Mouse (Mus musculus): ENCODE results near the gene Pde9a. TPM values are rescaled to one million over a fixed set of nuclear protein-coding genes. Genes with fewer than 3 reads are reported as not detected.

Pde9a gene
- polyA plus RNA-seq, 1 experiment from 2014 or later: 61.0 TPM

DNA sequence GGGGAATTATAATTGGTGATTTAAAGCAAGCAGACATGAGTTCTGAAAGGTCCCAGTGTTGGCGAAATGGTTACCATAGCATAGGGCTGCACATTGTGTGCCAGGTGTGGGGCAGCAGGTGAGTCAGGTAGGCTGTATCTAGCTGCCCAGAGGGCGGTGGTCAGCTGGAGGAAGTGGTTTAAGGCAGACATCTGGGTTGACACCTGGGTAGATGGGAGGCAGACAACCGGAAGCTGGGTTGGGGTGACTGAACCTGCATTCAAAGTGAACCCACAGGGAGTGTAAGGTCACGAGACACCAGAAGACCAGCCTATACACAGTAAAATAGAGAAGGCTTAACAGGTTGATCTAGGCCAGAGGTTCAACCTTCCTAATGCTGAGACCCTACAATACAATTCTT lies 54.0 kb downstream of the Pde9a start:
- no peak overlapping the region for H3K9ac ChIP-seq (ENCODE audit: low read length)
- no peaks in the 10 kb centered on the region for H3K27me3 ChIP-seq (replicated peaks; ENCODE audit: control insufficient read depth, insufficient read depth, low read length)
- 87% methylated on average over 4 of the region's 4 CpGs for WGBS
- no peak overlapping the region for H3K4me3 ChIP-seq (ENCODE audit: low read depth, low read length)
- ATAC-seq (replicated peaks; ENCODE audit: low FRiP score, low TSS enrichment, low read depth) (no peak), DNase-seq (ENCODE audit: low spot score) (no peak)
- no peak overlapping the region for H3K27ac ChIP-seq (ENCODE audit: low read depth)
- H3K4me2 ChIP-seq (ENCODE audit: low read length): no peak overlapping the region
- peaks cover 14% of the 10 kb centered on the region; the same call in 1 of the 2 replicates for H3K36me3 ChIP-seq (ENCODE audit: control insufficient read depth, insufficient read depth, low read length)
- H3K9me3 ChIP-seq (ENCODE audit: control insufficient read depth, low read length): peaks cover 3% of the 10 kb centered on the region; the same call in 1 of the 2 replicates
- H3K4me1 ChIP-seq (replicated peaks; ENCODE audit: control insufficient read depth, insufficient read depth, low read length): peaks cover 27% of the 10 kb centered on the region

DNA sequence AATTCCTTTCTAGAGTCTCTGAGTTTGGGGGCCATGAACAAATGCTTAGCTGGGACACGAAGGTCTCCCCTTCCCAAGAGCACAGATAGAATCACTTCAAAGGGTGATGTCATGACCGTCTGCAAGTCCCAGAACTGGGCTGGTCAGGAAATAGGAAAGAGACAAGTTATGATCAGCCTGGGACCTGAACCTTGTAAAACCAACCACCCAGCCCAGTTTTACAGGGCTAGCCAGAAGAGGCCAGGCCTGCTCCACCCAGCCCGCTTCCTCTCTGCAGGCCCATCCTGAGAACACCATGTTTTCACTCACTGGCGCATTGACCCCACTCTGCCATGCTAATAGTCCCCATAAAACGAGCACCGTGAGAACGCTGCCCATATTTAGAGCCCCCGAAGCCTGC lies 56.5 kb downstream of the Pde9a start:
- Histone ChIP-seq H3K36me3 (ENCODE audit: control insufficient read depth, insufficient read depth, low read length) (peaks cover 19% of the 10 kb centered on the region), H3K27ac (ENCODE audit: low read depth) (no peak overlapping the region), H3K27me3 (replicated peaks; ENCODE audit: control insufficient read depth, insufficient read depth, low read length) (no peaks in the 10 kb centered on the region), H3K9me3 (ENCODE audit: control insufficient read depth, low read length) (peaks cover 3% of the 10 kb centered on the region; the same call in 1 of the 2 replicates), H3K4me2 (ENCODE audit: low read length) (no peak overlapping the region), H3K4me1 (replicated peaks; ENCODE audit: control insufficient read depth, insufficient read depth, low read length) (peaks cover 33% of the 10 kb centered on the region), H3K4me3 (ENCODE audit: low read depth, low read length) (no peak overlapping the region), H3K9ac (ENCODE audit: low read length) (no peak overlapping the region)
- ATAC-seq (replicated peaks; ENCODE audit: low FRiP score, low TSS enrichment, low read depth): no peak
- WGBS: 42% methylated on average over 8 of the region's 8 CpGs
- no peak for DNase-seq (ENCODE audit: low spot score)

DNA sequence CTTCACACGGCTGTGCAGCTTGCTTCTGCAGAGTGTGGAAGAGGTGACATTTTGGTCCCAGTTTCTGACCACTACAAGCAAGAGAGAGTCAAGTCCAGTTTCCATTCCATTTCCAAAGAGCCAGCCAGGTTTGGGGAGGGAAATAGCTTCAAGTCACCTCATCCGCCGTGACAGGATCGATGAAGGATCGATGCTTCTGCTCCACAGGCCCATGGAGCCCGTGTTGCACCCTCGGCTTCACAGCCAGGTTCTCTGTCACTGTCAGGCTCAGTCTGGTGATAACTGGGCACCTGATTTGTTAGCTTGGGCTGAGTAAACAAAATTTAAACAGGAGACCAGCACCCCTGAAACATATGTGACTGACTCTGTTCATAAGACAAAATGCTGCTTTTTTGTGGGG lies 58.2 kb downstream of the Pde9a start:
- Histone ChIP-seq H3K9ac (ENCODE audit: low read length) (no peak overlapping the region), H3K27ac (ENCODE audit: low read depth) (no peak overlapping the region; the same call in 1 of the 2 replicates), H3K4me3 (ENCODE audit: low read depth, low read length) (no peak overlapping the region), H3K4me1 (replicated peaks; ENCODE audit: control insufficient read depth, insufficient read depth, low read length) (peaks cover 33% of the 10 kb centered on the region), H3K36me3 (ENCODE audit: control insufficient read depth, insufficient read depth, low read length) (peaks cover 30% of the 10 kb centered on the region), H3K9me3 (ENCODE audit: control insufficient read depth, low read length) (peaks cover 3% of the 10 kb centered on the region; the same call in 1 of the 2 replicates), H3K4me2 (ENCODE audit: low read length) (no peak overlapping the region), H3K27me3 (replicated peaks; ENCODE audit: control insufficient read depth, insufficient read depth, low read length) (no peaks in the 10 kb centered on the region)
- no peak for DNase-seq (ENCODE audit: low spot score)
- WGBS: 52% methylated on average over 7 of the region's 7 CpGs
- no peak for ATAC-seq (replicated peaks; ENCODE audit: low FRiP score, low TSS enrichment, low read depth)

DNA sequence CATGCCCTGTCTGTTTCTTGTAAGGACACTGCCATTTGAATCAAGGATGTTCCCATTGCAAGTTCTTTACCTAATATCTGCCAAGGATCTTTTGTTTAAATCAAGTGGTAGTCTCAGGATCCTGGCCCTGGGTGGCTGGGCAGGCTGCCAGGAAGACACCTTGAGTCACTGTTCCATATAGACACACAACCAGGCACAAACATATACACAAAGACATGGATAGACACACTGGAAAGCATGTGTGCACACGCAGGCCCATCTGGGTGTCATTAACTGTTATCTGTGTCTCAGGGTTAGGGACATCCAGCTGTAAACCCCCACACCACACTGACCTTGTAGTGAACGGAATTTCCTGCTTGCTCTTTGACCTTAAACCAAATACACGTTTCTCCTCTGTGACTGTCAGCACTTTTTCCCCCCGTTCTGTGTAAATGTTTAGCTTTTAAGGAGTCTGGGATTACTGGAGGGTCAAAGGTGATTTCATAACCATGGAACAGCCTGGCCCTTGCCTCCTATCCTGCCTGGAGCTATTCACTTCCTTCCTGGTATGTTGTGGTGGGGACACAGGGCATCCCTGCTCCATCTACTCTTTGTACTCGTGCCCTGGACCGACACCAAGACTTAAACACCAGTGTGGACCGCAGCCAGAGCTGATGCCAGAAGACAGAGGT lies 59.2 kb downstream of the Pde9a start:
- peak overlapping the region; percentile 51 for H3K27ac ChIP-seq (ENCODE audit: low read depth)
- ATAC-seq (replicated peaks; ENCODE audit: low FRiP score, low TSS enrichment, low read depth) (peak; percentile 48; the same call in 1 of the 2 replicates), DNase-seq (ENCODE audit: low spot score) (no peak)
- 14% methylated on average over 7 of the region's 7 CpGs for whole genome bisulfite sequencing
- no peaks in the 10 kb centered on the region for H3K27me3 ChIP-seq (replicated peaks; ENCODE audit: control insufficient read depth, insufficient read depth, low read length)
- peaks cover 31% of the 10 kb centered on the region for H3K36me3 ChIP-seq (ENCODE audit: control insufficient read depth, insufficient read depth, low read length)
- H3K4me2 ChIP-seq (ENCODE audit: low read length): no peak overlapping the region
- no peak overlapping the region for H3K4me3 ChIP-seq (ENCODE audit: low read depth, low read length)
- peaks cover 36% of the 10 kb centered on the region for H3K4me1 ChIP-seq (replicated peaks; ENCODE audit: control insufficient read depth, insufficient read depth, low read length)
- H3K9ac ChIP-seq (ENCODE audit: low read length): no peak overlapping the region
- peaks cover 3% of the 10 kb centered on the region; the same call in 1 of the 2 replicates for H3K9me3 ChIP-seq (ENCODE audit: control insufficient read depth, low read length)

DNA sequence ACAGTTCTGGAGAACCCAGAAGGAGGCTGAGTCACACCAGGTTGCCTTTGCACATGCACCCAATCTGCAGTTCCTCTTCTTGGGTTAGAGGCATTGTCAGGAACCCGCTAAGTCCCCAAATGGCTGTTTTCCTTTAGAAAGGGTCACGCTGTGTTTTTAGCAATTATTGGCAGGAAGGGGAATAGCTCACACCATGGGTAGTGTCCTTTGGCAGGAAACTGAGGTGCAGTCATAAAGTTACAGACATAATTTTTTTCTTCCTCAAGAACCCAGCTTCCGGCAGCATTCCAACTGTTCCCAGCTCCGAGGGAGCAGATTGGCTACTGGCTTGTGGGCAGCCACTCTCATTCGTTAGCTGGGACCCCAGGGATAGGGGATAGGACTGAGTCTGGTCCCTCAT lies 61.8 kb downstream of the Pde9a start:
- WGBS: 81% methylated on average over 5 of the region's 5 CpGs
- ATAC-seq (replicated peaks; ENCODE audit: low FRiP score, low TSS enrichment, low read depth) (no peak), DNase-seq (ENCODE audit: low spot score) (no peak)
- Histone ChIP-seq H3K4me1 (replicated peaks; ENCODE audit: control insufficient read depth, insufficient read depth, low read length) (peaks cover 47% of the 10 kb centered on the region), H3K27ac (ENCODE audit: low read depth) (no peak overlapping the region), H3K4me3 (ENCODE audit: low read depth, low read length) (no peak overlapping the region), H3K36me3 (ENCODE audit: control insufficient read depth, insufficient read depth, low read length) (peaks cover 31% of the 10 kb centered on the region), H3K9me3 (ENCODE audit: control insufficient read depth, low read length) (no peaks in the 10 kb centered on the region), H3K4me2 (ENCODE audit: low read length) (no peak overlapping the region), H3K9ac (ENCODE audit: low read length) (no peak overlapping the region), H3K27me3 (replicated peaks; ENCODE audit: control insufficient read depth, insufficient read depth, low read length) (no peaks in the 10 kb centered on the region)

DNA sequence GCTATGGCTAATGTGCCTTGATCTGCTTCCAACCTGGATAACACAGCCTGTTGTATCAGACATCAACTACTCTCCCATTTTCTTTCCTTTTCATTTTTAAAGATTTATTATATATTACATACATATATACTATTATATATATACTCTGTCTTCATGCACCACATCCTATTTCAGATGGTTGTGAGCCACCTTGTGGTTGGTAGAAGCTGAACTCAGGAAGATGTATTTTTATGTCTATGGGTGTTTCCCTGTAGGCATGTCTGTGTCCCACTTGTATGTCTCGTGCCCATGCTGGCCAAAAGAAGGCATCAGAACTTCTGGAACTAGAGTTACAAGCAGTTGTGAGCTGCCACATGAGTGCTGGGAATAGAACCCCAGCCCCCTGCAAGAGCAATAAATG lies 62.5 kb downstream of the Pde9a start:
- 78% methylated on average over 1 of the region's 1 CpGs for WGBS
- no peak overlapping the region for H3K4me3 ChIP-seq (ENCODE audit: low read depth, low read length)
- ATAC-seq (replicated peaks; ENCODE audit: low FRiP score, low TSS enrichment, low read depth): no peak

DNA sequence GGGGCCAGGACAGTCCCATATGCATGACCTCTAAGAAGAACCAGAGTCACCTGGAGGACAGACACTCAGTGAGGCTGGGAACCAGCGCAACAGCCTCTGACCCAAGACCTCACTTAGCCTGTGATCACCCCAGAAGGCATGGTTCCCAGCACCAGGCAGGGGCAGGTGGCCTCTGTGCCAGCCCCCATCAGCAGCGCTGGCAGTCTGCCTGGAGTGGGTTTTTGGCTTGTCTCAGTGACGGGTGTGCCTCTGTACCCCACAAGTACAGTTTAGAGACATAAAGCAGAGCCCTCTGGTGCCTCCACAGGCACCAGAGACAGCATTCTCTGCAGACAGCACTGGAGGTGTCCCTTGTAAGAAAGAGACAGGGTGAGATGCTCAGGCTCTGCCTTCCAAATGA lies 64.2 kb downstream of the Pde9a start:
- 44% methylated on average over 3 of the region's 3 CpGs for whole genome bisulfite sequencing
- peaks cover 28% of the 10 kb centered on the region for H3K36me3 ChIP-seq (ENCODE audit: control insufficient read depth, insufficient read depth, low read length)

More for the DNA sequence above, 62.5 kb downstream of the Pde9a start:
- H3K9ac ChIP-seq (ENCODE audit: low read length): no peak overlapping the region
- DNase-seq (ENCODE audit: low spot score): no peak
- H3K27ac ChIP-seq (ENCODE audit: low read depth): no peak overlapping the region
- H3K27me3 ChIP-seq (replicated peaks; ENCODE audit: control insufficient read depth, insufficient read depth, low read length): no peaks in the 10 kb centered on the region
- H3K36me3 ChIP-seq (ENCODE audit: control insufficient read depth, insufficient read depth, low read length): peaks cover 31% of the 10 kb centered on the region
- no peaks in the 10 kb centered on the region for H3K9me3 ChIP-seq (ENCODE audit: control insufficient read depth, low read length)
- peaks cover 46% of the 10 kb centered on the region for H3K4me1 ChIP-seq (replicated peaks; ENCODE audit: control insufficient read depth, insufficient read depth, low read length)
- no peak overlapping the region for H3K4me2 ChIP-seq (ENCODE audit: low read length)

DNA sequence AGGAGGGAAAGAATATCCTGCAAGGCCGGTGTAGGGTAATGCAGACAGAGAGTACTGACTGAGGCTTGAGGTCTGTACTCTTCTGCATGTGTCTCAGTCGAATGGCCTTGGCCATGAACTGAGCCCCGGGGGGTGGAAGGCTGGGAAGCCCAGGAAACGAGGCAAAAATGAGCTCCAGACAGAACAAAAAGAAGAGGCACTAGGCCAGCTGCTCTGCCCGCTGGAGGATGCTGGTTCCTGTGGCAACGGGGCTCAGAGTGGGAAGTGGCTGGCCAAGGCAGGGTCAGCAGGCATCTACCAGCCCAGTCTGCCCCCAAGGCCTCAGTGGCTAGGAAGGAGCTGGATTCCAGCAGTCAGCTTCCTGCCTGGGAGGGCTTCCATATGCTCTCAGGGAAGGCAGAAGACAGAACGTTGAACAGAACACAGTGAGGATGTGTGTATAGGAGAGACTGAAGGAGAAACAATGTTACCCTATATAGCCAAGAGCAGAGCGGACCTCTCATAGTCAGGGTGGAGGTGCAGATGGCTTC lies 65.2 kb downstream of the Pde9a start:
- Histone ChIP-seq H3K27ac (ENCODE audit: low read depth) (peak overlapping the region; percentile 96), H3K4me1 (replicated peaks; ENCODE audit: control insufficient read depth, insufficient read depth, low read length) (peaks cover 50% of the 10 kb centered on the region), H3K9ac (ENCODE audit: low read length) (no peak overlapping the region), H3K27me3 (replicated peaks; ENCODE audit: control insufficient read depth, insufficient read depth, low read length) (no peaks in the 10 kb centered on the region), H3K4me2 (ENCODE audit: low read length) (no peak overlapping the region), H3K4me3 (ENCODE audit: low read depth, low read length) (no peak overlapping the region), H3K9me3 (ENCODE audit: control insufficient read depth, low read length) (no peaks in the 10 kb centered on the region), H3K36me3 (ENCODE audit: control insufficient read depth, insufficient read depth, low read length) (peaks cover 30% of the 10 kb centered on the region)
- DNase-seq (ENCODE audit: low spot score) (no peak), ATAC-seq (replicated peaks; ENCODE audit: low FRiP score, low TSS enrichment, low read depth) (no peak; the same call in 1 of the 2 replicates)
- 44% methylated on average over 8 of the region's 8 CpGs for WGBS

More for the DNA sequence above, 64.2 kb downstream of the Pde9a start:
- ATAC-seq (replicated peaks; ENCODE audit: low FRiP score, low TSS enrichment, low read depth) (no peak), DNase-seq (ENCODE audit: low spot score) (no peak)
- H3K27ac ChIP-seq (ENCODE audit: low read depth): peak overlapping the region; percentile 96
- H3K4me1 ChIP-seq (replicated peaks; ENCODE audit: control insufficient read depth, insufficient read depth, low read length): peaks cover 46% of the 10 kb centered on the region
- no peaks in the 10 kb centered on the region for H3K9me3 ChIP-seq (ENCODE audit: control insufficient read depth, low read length)
- H3K9ac ChIP-seq (ENCODE audit: low read length): no peak overlapping the region
- H3K4me2 ChIP-seq (ENCODE audit: low read length): no peak overlapping the region
- no peaks in the 10 kb centered on the region for H3K27me3 ChIP-seq (replicated peaks; ENCODE audit: control insufficient read depth, insufficient read depth, low read length)
- H3K4me3 ChIP-seq (ENCODE audit: low read depth, low read length): no peak overlapping the region

DNA sequence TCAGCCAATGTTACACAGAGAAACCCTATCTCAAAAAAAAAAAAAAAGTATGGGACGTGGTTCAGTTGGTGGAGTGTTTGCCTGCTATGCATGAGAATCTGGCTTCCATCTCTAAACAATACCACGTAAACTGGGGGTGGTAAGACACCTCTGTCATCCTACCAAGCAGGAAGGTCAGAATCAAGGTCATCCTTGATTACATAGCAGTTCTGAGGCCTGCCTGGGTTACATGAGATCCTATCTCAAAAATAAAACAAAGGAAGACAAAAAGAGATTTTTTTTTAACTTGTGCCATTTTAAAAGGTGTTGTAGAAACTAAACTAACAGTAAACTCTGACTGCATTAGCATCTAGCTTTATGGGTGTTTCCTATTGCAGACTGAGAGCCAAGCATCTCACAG lies 66.8 kb downstream of the Pde9a start:
- Histone ChIP-seq H3K27ac (ENCODE audit: low read depth) (peak overlapping the region; percentile 96), H3K4me1 (replicated peaks; ENCODE audit: control insufficient read depth, insufficient read depth, low read length) (peaks cover 58% of the 10 kb centered on the region), H3K36me3 (ENCODE audit: control insufficient read depth, insufficient read depth, low read length) (peaks cover 25% of the 10 kb centered on the region), H3K27me3 (replicated peaks; ENCODE audit: control insufficient read depth, insufficient read depth, low read length) (no peaks in the 10 kb centered on the region), H3K4me2 (ENCODE audit: low read length) (no peak overlapping the region), H3K9me3 (ENCODE audit: control insufficient read depth, low read length) (no peaks in the 10 kb centered on the region), H3K4me3 (ENCODE audit: low read depth, low read length) (no peak overlapping the region), H3K9ac (ENCODE audit: low read length) (no peak overlapping the region)
- no peak for DNase-seq (ENCODE audit: low spot score)
- 34% methylated on average over 2 of the region's 2 CpGs for WGBS
- no peak for ATAC-seq (replicated peaks; ENCODE audit: low FRiP score, low TSS enrichment, low read depth)
